Mouse (Mus musculus): Measurements from ENCODE around the gene Eml6.

Gene Eml6

GRCm38 (mm10) chr11:30025835-30026472 is at the start of gene Eml6:
Gene Eml6, minus strand, starts transcription at chr11:30026033.
- peak; percentile 97 for DNase-seq (ENCODE audit: low read depth, low spot score)

DNA sequence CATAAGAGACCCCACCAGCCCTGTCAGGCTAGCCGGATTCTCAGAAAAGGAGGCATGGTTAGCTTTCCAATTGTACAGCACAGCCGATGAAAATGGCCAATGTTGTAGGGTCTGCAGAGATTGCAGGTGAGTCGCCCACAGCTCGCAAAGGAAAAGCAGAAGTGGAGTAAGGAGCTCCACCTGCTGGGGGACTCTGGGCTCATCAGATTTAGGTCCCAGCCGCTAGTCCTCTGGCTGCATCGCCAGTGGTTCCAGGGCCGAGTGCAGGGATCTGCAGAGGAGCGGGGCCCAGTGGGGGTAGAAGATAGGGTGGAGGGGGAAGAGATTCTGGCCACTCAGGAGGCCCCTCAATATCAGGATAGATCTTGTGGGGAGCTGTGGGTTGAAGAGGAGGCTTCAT is 31.5 kb upstream of the Eml6 start:
- no peak for DNase-seq (ENCODE audit: low read depth, low spot score)

GRCm38 (mm10) chr11:30025144-30025543 is 689 bp downstream of the Eml6 start:
- no peak for DNase-seq (ENCODE audit: low read depth, low spot score)

DNA sequence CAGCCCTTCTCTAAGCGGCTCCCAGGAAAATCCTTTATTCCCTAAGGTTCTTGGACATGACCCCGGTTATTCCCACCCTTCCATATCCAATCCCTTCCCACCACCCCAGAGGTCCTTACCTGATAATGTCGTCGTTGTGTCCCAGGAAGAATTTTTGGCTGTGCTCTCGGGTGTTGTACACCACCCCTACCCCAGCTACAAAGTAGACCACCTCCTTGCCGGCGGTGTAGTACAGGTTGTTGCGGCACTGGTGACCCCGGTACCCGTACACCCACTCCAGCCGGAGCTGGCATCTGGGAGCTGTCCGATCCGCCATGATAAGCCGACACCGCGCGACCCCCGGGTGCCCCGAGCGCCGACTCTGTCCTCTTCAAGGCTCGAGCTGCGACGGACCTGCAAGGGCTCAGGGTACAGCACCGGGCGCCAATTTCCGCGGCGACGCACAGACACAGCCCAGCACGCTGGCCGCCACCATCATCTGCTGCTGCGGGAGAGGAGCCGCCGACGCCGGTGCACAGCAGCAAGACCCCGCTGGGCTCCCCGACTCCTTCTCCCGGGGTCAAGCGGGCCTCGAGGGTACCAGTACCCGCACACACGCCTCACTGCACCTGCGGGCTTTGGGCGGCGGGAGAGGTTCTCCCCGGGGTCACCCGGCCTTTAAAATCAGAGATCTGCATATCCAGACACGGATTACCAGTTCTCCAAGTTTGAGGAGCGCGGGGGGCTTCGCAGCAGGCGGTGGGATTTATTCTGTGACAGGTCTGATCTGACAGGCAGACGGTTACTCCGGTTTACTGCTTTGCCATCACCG is 1.4 kb downstream of the Eml6 start:
- DNase-seq (ENCODE audit: low read depth, low spot score) = no peak

DNA sequence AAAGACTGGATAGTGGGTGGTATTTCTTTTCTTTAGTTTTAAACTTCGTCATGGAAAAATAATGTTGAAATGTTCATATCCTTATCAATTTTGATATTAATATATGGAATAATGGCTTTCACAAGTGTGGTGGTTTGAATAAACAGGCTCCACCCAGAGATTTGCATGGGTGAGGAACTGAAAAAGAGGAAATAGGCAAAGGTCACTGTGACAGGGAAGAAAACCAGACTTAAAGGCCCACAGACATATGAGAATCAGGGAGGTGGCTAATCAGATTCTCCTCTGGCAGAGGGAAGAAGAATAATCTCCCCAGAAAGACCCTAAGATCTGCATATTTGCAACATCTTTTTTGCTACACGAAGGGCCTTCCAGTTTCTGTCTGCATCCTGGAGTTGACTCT is 39.6 kb downstream of the Eml6 start:
- no peak for DNase-seq (ENCODE audit: low read depth, low spot score)

GRCm38 (mm10) chr11:29968874-29969273 is 57.0 kb downstream of the Eml6 start:
- no peak for DNase-seq (ENCODE audit: low read depth, low spot score)

DNA sequence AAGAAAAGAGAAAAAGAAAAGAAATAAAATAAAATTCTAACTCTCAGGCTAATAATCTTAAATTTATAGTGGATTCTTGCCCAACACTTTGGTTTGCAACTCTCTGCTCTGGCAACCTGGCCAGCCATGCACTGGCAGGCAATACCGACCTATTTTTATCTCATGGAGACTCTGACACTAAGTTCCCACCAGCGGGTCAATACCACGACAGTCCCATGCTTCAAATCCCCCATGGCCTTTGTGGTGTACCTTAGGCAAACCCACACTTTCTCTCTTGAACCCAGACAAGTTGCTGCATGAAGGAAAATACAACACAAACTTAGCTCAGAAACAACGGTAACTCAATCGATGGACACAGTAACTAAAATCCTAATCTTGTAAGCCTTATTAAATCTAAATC is 66.5 kb downstream of the Eml6 start:
- DNase-seq (ENCODE audit: low read depth, low spot score) = no peak

GRCm38 (mm10) chr11:29944661-29945060 is 81.2 kb downstream of the Eml6 start:
- peak; percentile 3 for DNase-seq (ENCODE audit: low read depth, low spot score)

DNA sequence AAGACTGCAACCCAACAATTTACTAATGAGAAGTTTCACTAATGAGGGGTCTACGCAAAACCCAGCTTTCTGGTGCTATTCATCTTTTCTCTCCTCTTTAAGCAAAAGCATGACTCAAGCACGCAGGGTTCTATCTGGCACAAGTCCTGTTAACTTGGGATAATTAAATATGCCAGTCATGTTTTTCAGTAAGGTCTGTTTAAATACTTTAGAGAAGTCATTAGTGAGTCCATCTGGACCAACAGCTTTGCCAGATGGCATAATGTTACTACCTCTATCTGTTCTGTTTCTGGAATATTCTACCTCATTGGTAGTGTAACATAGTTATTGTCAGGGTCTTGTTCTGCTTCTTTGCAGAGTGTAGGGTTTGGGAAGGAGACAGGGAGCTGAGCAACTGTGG is 101.5 kb downstream of the Eml6 start:
- DNase-seq (ENCODE audit: low read depth, low spot score) = no peak

DNA sequence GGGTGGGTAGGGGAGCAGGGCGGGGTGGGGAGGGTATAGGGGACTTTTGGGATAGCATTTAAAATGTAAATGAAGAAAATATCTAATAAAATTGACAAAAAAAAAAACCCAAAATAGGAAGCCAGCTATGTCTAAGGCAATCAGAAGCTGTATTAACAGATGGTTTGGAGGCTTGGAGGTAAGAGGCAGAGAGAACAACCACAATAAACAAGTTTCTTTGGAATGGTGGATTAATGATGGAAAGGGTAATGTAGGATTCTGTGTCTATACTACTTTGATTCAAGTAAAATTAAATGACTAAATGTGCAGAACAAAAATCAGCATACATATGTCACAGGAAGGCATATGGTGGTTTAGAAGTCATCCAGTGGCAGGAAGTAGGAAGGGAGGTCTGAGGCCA is 102.0 kb downstream of the Eml6 start:
- DNase-seq (ENCODE audit: low read depth, low spot score) = no peak

DNA sequence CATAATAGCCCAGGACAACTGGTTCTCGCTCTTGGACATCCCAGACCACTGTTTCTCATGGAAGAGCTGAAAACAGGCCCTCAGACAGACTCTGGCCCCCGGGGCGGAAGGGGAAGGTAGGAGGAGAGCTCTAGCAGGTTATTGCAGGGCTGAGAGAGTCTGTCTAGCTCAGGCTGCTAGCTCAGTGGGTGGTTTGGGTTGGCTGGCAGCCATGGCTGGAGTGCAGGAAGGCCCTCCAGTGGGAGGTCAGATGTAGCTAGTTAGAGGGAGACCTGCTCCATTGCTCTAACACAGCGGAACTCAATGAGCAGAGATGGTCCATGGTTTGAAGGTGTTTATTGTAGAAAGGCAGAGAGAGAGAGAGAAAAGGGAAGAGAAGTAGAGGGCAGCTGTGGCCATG is 112.7 kb downstream of the Eml6 start:
- no peak for DNase-seq (ENCODE audit: low read depth, low spot score)

DNA sequence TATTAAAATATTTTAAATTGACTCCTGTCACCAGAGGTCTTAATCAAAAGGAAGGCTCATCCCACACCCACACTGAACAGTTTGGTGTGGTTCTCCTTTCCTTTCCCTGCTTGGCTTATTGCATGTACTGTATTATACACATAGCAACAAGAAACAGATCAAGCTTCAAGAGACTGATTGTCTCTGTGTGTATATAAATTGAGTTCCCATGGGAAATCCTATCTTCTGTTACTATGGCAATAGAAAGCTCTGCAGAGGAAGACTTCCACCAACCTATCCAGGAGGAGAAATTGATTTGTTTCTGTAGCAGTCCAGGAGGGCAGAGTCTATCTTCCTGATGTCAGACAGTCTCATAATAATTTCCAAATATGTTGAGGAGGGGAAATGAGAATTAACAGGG is 116.5 kb downstream of the Eml6 start:
- DNase-seq (ENCODE audit: low read depth, low spot score) = no peak

DNA sequence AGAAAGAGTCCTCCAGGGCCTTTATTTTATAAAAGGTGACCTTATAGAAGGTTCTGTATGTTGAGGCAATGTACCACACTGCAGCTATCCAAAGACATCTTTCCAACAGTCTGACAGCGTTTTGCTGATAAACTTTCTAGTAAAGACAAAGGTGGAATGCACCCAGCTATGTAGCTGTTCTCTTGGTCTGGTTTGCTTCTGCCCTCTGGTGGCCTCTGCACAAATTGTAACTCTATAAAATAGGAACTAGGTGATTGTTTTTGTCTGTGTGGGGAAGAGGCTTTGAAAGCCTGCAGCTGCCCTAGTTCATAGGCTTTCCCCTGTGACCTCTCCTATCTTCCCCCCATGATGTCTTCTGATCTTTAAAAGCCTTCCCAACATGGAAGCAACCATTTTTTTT is 140.7 kb downstream of the Eml6 start:
- peak; percentile 25 for DNase-seq (ENCODE audit: low read depth, low spot score)

DNA sequence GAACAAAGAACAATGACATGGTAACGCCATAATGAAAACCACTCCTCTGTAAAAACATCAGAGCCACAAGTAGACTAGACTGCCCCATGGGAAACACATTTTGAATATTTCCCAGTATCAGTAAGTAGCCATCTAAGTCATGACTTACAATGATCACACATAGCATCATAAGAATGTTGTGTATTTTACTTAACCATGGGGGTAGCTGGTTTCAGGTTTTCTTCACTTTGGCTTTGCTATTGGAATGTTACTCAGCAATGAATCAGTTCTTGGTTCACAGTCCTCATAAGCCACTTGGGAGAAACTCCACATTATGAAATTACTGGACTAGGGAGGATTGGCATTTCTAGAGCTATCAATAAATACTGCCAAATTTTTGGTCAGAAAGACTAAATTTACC is 141.5 kb downstream of the Eml6 start:
- peak; percentile 7 for DNase-seq (ENCODE audit: low read depth, low spot score)

- no peak for DNase-seq (ENCODE audit: low read depth, low spot score)
Observed at GRCm38 (mm10) chr11:29883024-29883423, 142.8 kb downstream of the Eml6 start.

DNA sequence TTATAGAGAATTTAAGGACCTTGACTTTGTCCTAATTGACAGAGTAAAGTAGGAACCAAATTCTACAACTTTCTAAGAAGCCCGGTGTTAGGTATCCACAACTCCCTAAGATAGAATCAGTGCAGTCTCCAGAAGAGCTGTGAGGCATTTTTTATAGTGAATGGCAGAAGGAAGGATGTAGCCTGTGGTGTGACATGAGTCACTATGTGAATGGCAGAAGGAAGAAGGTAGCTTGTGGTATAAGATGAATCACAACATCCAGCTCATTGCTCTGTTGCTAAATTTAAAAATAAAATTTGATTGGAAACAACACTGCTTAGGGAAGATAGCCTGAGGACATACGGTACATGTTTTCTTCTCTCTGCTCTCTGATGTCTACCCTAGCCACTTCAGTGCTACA is 146.2 kb downstream of the Eml6 start:
- no peak for DNase-seq (ENCODE audit: low read depth, low spot score)

DNA sequence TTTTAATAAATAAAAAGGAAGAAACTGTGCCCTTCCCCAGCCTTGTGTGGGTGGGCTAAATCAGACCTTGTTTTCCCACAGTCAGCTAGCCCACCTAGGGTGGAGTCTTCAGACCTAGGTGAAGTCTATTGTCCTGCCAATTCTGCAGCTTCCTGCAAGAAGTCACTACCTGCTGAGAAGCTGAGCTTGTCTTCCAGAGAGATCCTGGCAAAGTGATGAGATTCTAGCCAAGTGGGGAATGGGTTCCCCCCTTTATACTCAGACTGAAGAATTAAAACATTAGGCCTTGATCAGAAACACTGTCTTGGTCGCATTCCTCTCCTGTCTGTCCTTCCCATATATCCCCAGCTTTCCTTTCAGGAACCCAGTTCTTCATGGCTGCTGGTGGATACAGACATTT is 147.9 kb downstream of the Eml6 start:
- no peak for DNase-seq (ENCODE audit: low read depth, low spot score)

DNA sequence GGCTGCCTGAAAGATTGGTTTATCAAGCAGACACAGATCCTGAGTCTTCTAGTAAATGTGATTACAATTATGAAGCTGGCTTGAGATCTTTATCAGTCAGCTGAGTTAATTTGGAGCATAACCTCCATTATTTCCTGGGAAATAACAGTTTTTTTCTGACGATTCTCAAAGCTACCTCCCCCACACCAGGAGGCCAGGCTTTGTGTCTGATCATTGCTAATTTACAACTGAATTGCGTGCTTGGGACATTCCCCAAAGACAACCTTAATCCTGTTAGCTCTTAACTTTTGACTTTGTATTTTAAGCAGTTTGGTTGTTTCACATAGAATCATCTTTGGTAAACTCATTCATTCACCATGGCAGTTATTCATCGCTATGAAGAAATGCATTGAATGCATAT is 148.6 kb downstream of the Eml6 start:
- no peak for DNase-seq (ENCODE audit: low read depth, low spot score)

DNA sequence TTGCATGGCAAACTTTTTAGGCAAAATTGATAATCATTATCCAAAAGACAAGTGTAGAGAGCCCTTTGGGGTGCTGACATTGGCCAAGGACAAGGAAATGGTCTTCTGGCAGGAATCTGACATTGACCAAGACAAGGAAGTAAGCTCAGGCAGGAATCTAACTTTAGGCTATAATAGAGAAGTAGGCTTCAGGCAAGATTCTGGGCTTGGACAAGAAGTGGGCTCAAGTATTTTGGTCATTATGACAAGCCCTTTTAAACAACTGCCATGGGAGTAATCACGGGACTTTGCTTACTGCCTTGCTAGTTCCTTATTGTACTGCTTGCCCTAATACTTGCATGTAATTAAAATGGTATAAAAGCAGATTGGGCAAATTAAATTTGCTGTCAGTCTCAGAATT is 151.1 kb downstream of the Eml6 start:
- DNase-seq (ENCODE audit: low read depth, low spot score) = peak; percentile 3

GRCm38 (mm10) chr11:29870174-29870573 is 155.7 kb downstream of the Eml6 start:
- DNase-seq (ENCODE audit: low read depth, low spot score) = no peak

GRCm38 (mm10) chr11:29864269-29864668 is 161.6 kb downstream of the Eml6 start:
- no peak for DNase-seq (ENCODE audit: low read depth, low spot score)

DNA sequence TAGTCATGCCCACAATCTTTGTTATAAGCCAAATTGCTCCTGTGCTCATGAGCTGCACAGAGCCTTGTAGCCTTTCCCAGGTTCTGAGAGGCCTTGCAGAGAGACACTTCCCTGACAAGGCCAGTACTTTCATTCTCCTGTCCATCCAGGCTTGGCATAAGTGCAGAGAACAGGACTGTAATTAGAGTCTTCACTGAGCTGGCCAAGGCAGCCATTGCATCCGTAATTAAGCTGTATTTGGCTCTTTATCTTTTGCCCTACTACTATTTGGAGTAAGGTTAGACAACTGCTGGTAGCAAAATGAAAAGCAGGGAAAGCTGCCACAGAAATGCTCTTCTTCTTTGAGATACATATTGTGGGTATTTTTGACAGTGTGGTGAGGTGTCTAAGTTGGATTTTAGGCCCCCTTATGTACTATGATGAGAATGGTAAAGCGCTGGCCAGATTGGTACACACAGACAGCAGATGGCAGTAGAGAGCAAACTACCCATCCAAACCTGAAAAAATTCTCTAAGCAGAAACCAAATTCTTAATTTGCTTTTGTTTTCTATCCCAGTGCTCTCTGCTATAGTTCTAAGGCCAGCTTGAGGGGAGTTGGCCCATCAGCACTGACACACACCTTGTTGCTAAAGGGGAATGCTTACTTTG is 164.0 kb downstream of the Eml6 start:
- peak; percentile 14 for DNase-seq (ENCODE audit: low read depth, low spot score)

- DNase-seq (ENCODE audit: low read depth, low spot score) = no peak
Observed at GRCm38 (mm10) chr11:29861040-29861439, 164.8 kb downstream of the Eml6 start.

All from skeletal muscle tissue, adult 2 months (tissue).